Mouse (Mus musculus) right cerebral cortex, adult 18-20 months (tissue): ENCODE measurements at regions not wholly inside any gene's neighbourhood (a gene's known extent, or its start where the extent isn't known, plus 50 kb on each side); places are given as distances from the start of the nearest gene placed in this dataset.

ENCODE experiments used
- DNase-seq: peaks from one replicate; pipeline ENCODE4 v3.0.0; 2022; ENCODE audit warnings: mixed read lengths

GRCm38 (mm10) chr4:54812740-54813634, 131.9 kb upstream of the Zfp462 start:
- DNase-seq = no peak

- DNase-seq = peak; percentile 8
Measured at GRCm38 (mm10) chr4:54837326-54837725, 107.5 kb upstream of the Zfp462 start.

GRCm38 (mm10) chr4:54838111-54838510, 106.7 kb upstream of the Zfp462 start:
- no peak for DNase-seq

- no peak for DNase-seq
Measured at GRCm38 (mm10) chr4:54838794-54839193, 106.1 kb upstream of the Zfp462 start.

GRCm38 (mm10) chr4:54852991-54853925, 91.6 kb upstream of the Zfp462 start:
- DNase-seq = no peak

GRCm38 (mm10) chr4:54858604-54859003, 86.2 kb upstream of the Zfp462 start:
- no peak for DNase-seq

- no peak for DNase-seq
Measured at GRCm38 (mm10) chr4:54866062-54866461, 78.8 kb upstream of the Zfp462 start.

- no peak for DNase-seq
Measured at GRCm38 (mm10) chr4:54874136-54874827, 70.6 kb upstream of the Zfp462 start.

GRCm38 (mm10) chr4:54875506-54875905, 69.3 kb upstream of the Zfp462 start:
- DNase-seq = no peak

GRCm38 (mm10) chr4:54877361-54877760, 67.5 kb upstream of the Zfp462 start:
- DNase-seq = no peak

GRCm38 (mm10) chr4:54878531-54878930, 66.3 kb upstream of the Zfp462 start:
- no peak for DNase-seq

- DNase-seq = no peak
Measured at GRCm38 (mm10) chr4:54893288-54893687, 51.6 kb upstream of the Zfp462 start.
